Mouse (Mus musculus): ENCODE results near the gene Sh2d4b.

Gene Sh2d4b

GRCm38 (mm10) chr14:40893196-40893595 is at the start of gene Sh2d4b:
Gene Sh2d4b, minus strand, starts transcription at chr14:40893266.
- no peak for DNase-seq (ENCODE audit: low spot score in 2 of 2)

GRCm38 (mm10) chr14:40942429-40942828 is 49.4 kb upstream of the Sh2d4b start:
- DNase-seq (ENCODE audit: low spot score in 2 of 2) = no peak

DNA sequence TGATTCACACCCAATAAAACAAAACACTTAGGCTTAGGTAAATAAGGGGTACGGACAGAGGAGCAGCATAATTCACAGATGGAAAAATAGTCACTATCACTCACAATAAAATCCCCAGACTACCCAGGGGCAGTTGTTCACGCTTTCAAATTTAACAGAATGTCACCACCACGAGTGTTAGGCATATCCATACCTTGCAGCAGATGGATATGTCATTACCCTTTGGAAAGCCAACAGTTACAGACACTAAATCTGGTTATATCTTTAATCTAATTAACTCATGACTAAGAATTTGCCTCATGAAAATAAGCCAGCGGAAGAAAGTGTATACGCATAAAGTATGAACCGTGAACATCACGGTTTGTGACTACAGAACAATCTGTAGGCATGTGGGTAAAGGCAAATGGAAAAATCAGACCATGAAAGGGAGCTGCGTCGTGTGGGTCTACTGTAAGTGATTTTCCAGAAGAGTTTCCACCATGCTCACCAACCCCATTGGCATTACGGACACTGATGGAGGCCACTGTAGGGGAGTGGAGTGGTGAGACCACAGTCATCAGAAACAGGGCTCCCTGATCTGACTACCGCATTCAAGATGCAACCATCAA is 45.4 kb upstream of the Sh2d4b start:
- no peak for DNase-seq (ENCODE audit: low spot score in 2 of 2)

GRCm38 (mm10) chr14:40937052-40937451 is 44.0 kb upstream of the Sh2d4b start:
- no peak for DNase-seq (ENCODE audit: low spot score in 2 of 2)

DNA sequence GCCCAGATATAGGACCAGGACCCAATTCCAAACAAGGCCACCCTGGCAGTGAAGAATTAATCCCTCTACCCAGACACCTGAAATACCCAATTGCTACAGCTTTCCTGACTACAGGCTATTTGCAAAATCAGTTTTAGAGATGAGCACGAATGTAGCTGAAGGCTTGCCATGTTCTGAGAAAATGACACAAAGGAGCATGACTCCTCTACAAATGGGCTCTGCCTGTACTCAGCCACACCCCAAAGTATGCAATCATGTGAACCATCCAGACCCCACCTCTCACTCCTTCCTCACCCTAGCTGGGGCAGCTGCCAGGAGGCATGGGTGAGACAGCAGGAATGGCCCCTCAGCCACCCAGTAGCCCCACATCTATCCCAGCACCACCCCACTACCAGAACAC is 42.4 kb upstream of the Sh2d4b start:
- no peak for DNase-seq (ENCODE audit: low spot score in 2 of 2)

DNA sequence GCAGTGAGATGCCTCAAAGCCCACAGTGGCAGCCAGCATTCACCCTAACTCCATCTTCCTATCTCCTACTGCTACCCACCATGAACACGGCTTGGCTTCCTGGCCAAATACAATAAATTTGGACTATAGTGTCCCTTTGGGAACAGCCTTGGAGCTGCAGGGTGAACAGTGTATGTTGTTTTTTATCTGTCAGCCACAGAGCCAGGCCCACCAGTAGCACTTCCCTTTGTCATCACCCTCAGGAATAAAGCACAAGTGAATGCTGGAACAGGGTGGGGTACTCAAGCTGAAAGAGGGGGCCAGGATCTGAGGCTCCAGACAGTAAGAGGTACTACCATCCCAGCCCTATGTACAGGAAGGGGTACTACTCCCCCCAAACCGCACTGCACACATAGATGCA is 42.0 kb upstream of the Sh2d4b start:
- no peak for DNase-seq (ENCODE audit: low spot score in 2 of 2)

DNA sequence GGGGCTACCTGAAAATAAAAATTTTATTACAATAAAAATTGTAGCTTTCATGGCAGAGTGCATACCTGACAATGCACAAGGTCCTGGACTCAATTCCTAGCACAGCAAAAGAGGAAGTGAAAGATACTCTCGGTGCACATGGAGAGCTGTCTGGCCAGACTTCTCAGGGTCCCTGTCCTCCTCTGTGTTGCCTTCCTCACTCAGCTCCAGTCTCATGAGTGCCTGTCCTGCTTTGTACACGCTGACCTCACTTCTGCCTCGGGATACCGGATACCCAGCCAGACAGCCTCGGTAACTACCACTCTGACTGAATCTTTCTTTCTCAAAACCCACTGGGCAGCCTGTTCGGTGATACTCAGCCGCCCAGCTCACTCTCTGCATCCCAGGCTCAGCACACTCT is 40.3 kb upstream of the Sh2d4b start:
- no peak for DNase-seq (ENCODE audit: low spot score in 2 of 2)

DNA sequence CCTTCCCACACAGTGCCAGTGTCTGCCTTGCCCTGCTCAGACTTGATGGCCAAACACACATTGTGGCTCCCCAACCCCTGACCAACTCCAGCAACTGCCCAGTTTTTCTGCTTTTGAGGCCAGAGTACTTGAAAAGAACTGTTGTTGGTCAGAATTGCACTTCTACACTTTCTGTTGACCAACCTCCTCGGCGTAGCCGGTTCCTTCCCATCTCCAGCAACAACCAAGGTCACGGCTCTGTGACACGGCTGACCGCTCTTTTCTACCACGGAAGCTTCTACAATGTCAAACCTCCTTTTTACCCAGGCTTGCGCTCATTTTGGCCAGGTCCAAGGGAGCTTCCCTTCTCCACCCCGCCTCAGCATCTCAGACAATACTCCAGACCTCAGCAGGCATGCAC is 39.2 kb upstream of the Sh2d4b start:
- DNase-seq (ENCODE audit: low spot score in 2 of 2) = no peak

DNA sequence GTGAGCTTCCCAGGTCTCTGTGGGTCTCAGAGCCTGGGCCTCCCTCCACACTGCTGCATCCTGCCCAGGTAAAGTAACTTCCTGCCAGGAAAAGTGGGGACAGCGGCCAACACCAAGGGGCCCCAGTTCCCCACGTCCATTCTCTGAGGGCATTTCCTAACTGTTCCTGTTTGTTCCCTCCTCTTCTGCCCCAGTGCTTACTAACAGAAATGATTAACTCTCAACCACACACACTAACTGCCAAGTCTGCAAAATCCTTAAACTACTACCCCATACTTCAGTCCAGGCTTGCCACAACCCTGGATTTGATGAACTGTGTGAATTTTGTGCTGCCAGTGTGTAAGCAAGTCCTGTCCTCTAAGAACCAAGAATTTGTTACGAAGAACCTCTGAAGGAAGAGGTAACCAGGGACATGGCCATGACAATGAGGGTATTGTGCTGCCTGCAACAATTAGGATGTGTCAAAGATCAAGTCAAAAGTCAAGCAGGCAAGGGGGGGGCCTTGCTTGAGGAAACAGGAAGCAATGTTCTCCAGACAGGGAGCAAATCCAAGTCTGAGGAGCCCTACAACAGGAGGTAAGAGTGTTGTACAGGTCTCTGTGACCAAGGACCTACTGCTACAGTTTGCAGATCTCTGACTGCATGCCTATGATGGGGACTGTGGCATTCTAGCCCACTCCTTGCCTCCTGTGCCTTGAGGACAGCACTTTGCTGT is 38.2 kb upstream of the Sh2d4b start:
- no peak for DNase-seq (ENCODE audit: low spot score in 2 of 2)

GRCm38 (mm10) chr14:40929943-40930342 is 36.9 kb upstream of the Sh2d4b start:
- no peak for DNase-seq (ENCODE audit: low spot score in 2 of 2)

DNA sequence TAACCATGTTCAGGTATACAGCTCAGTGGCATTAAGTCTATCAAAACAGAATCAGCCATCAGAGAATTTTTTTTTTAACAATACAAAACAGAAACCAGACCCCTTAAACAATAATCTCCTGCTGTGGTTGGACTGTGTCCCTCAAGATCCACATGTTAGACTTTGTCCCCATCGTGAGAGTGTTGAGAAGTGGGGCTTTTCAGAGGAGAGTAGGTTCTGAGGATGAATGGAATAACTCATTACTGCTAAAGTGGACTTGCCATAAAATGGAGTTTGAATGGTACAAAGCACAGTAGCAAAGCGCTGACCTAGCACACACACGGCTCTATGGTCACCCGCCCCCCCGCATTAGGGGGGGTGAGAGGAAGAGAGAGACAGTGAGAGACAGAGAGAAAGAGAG is 35.8 kb upstream of the Sh2d4b start:
- DNase-seq (ENCODE audit: low spot score in 2 of 2) = no peak

- DNase-seq (ENCODE audit: low spot score in 2 of 2) = no peak
Observed at GRCm38 (mm10) chr14:40927041-40927440, 34.0 kb upstream of the Sh2d4b start.

DNA sequence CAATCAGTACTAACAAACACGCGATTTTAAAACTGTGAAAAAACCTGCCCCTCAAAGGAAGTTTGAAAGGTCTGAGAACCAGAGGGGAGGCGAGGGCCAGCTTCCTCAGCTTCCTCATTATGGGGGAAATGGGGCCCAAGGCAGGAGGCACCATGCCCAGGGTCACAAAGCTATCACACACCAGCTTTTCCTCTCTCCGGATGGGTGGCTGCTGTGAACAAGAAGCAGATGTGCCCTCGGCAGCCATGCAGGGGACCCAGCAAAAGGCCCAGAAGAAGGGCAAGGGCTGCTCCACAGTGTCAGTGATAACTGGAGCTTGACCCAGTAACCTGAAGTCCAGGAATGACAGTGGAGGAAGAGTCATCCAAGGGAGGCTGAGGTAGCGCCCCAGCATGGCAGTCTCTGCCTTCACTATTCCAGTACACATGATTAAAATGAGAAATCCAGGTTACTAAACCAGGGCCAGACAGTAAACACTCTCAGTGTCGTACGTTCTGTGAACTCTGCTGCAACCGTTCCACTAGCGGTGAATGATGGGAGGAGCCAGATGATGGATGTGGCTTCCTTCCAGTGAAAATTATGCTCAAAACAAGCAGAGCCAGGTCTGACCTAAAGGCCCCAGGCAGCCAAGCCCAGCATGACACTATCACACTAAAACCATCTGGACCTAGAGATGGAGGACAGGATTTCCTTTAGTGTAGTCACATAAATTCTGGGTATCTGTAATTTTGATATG is 31.5 kb upstream of the Sh2d4b start:
- DNase-seq (ENCODE audit: low spot score in 2 of 2) = no peak

GRCm38 (mm10) chr14:40921241-40921640 is 28.2 kb upstream of the Sh2d4b start:
- DNase-seq (ENCODE audit: low spot score in 2 of 2) = no peak

DNA sequence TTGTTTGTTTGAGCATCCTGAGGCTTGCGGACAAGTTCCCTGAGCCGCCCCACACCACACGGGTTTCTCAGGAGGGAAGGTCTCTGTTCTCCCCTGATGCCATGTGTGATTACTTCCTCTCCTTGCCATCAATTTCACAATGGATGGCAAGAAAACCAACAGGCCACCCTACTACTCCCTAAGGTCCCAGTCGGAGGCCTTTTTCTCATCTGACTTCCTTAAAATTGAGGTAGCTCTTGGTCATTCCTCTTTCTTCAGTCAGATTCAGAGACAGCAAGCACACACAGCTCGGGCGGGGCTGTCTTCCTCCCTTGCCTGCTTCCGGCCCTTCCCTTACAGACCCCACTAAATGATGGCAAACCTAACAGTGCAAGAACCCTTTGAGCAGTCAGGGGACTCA is 26.5 kb upstream of the Sh2d4b start:
- no peak for DNase-seq (ENCODE audit: low spot score in 2 of 2)

GRCm38 (mm10) chr14:40918477-40918876 is 25.4 kb upstream of the Sh2d4b start:
- no peak for DNase-seq (ENCODE audit: low spot score in 2 of 2)

DNA sequence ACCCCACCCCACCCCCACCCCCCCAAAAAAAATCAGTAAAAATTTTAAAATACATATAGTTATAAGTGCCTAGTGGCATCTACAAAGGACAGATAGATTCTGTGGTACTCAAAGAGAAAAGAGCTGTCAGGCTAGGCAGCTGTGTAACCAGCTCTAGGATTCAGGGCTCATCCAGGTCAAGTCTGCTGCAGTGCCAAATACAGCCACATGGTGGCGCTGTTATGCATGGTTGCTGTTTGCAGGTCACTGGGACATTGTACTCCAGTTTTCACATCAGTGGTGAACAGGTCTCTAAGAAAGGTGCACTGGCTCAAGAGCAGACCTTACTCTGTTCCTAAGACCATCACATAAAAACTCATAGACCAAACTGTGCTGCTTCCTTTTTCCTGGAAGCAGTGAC is 24.6 kb upstream of the Sh2d4b start:
- peak; percentile 77 to 93 for DNase-seq (ENCODE audit: low spot score in 2 of 2)

DNA sequence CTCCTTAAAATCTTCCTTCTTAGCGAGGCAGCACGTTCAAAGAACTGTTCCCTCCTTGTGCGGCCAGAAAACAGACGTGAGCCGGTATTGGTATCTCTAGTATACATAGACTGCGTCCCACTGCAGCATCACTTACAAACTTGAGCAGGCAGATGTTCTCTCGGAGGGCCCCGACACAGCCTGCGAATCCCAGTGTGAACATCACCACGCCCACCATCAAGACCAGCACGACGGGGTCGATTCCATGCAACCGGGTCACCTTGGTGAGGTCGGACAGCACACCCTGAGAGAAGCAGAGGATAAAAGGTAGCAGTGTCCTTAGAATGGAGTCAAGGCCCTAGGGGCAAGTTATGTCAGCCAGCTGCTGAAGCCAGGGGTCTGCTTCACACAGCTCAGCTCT is 23.6 kb upstream of the Sh2d4b start:
- no peak for DNase-seq (ENCODE audit: low spot score in 2 of 2)

DNA sequence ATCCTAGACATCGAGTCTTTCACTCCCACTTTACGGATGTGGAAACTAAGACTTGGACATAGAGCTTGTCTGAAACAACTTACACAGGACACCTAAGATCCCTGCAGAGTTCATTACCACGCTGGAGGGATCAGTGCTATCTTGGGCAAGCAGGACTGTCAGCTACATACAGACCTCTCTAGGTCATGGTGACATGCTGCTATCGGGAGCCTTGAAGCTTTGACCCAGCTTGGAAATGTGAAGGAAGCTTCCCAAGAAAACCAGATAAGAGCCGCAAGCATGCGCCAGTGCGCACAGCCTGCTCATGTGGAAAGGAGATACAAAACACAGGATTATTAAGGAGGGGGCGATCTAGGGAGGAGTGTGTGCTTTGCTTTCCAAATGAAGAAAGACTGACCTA is 22.8 kb upstream of the Sh2d4b start:
- no peak for DNase-seq (ENCODE audit: low spot score in 2 of 2)

DNA sequence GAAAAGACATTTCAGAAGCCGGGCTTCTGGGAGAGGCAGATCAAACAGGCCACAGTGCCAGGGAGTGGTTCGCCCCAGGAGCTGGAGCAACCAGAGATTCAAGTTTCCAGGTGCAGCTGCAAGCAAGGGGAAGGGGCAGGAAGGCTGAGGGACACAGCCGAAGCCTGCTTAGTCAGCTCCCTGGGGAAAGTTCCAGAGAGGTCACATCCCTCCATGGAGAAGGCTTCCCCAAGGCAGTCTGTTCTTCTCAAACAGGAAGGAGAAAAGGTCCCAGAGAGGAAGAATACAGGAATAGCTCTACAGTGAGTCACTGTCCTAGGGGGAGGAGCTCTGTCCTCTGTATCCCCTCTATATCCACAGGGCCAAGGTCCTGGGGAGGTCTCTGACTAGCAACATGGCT is 21.6 kb upstream of the Sh2d4b start:
- no peak for DNase-seq (ENCODE audit: low spot score in 2 of 2)

GRCm38 (mm10) chr14:40913709-40914108 is 20.6 kb upstream of the Sh2d4b start:
- DNase-seq (ENCODE audit: low spot score in 2 of 2) = no peak

- no peak for DNase-seq (ENCODE audit: low spot score in 2 of 2)
Observed at GRCm38 (mm10) chr14:40911529-40911928, 18.5 kb upstream of the Sh2d4b start.

DNA sequence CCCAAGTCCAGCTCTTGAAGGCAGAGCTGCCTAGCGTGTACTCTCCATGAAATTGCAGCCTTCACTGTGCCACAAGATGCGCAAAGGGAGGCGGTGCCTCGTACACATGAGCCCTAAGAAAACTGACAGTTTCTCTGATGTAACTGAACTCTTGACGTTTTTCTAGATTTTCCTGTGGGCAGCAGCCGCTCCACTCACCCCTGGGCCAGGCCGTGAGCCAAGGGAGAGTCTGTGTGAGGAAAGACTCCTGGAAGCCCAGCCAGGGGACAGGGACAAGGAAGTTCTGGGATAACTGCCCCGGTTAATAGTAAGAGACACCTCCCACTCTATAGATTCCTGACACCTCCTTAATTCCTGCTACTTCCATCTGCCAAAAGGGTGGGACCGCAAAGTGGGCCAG is 15.7 kb upstream of the Sh2d4b start:
- no peak for DNase-seq (ENCODE audit: low spot score in 2 of 2)

Data from thymus, postnatal 10 days (tissue).